Mouse (Mus musculus) cerebellum, adult 11-12 months (tissue): ENCODE data around the gene Crot.
"Not testable (repeated sequence)": the region's sequence is repeated elsewhere in the genome, so short reads cannot be mapped to it uniquely, and the experiment has no call there.

ENCODE experiments used
- DNase-seq: peaks from one replicate; pipeline ENCODE4 v3.0.0; 2022

Crot gene

DNA sequence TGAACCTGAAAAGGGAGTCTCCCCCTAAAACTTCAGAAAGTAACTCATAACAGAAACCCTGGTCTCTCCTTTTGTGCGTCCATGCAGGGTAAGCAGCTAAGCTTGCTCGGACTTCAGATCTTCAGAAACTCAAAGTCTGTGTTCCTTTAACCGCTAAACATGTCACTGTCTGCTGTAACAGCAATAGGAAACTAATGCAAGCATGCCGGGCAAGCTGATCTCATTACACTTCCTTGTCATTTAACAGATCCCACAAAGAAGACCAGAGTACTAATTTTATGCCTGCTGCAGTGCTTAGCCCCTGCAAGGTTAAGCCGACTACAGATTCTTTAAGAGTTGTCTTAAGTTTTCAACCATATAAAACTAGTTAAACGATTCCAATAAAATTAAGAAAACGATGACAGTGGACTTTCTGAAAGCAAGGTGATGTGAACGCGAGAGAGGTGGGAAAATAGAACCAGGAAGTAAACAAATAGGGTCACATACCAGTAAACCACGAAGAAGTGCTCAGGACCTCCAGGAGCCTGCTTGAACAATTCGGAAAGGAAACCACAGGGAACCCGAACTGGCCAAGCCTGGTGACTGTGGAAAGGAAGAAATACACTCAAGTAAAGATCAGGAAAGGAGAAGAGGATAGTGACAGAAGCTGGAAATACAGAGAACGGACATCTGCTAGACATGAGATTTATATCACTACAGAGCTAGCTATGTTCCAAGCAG, 998 bp downstream of the Crot start:
- DNase-seq: no peak

GRCm38 (mm10) chr5:8991626-8992025, 5.5 kb downstream of the Crot start:
- no peak for DNase-seq

- no peak for DNase-seq
Observed at GRCm38 (mm10) chr5:8990526-8990925, 6.6 kb downstream of the Crot start.

GRCm38 (mm10) chr5:8987925-8988324, 9.2 kb downstream of the Crot start:
- DNase-seq: no peak

- no peak for DNase-seq
Observed at GRCm38 (mm10) chr5:8985470-8985869, 11.7 kb downstream of the Crot start.

GRCm38 (mm10) chr5:8974721-8975120, 22.4 kb downstream of the Crot start:
- DNase-seq: no peak

GRCm38 (mm10) chr5:8972355-8972754, 24.8 kb downstream of the Crot start:
- no peak for DNase-seq

DNA sequence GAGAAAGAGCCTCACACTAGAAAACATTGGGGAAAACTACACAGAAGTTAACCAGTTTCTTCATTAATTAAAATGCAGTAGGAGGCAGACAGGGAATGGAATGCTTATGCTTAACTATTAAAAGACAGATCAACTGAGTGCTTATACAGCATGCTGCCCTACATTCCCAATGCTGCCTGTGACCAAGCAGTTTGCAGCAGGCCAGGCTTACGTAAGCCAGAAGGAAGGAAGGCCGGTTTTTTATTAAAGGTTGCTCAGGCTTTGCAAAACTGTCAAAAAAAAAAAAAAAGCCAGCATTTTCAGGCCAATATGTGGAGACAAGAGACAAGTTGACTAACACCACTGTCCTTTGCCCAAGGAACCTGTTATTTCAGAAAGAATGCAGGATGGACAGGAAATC, 26.4 kb downstream of the Crot start:
- DNase-seq: no peak

DNA sequence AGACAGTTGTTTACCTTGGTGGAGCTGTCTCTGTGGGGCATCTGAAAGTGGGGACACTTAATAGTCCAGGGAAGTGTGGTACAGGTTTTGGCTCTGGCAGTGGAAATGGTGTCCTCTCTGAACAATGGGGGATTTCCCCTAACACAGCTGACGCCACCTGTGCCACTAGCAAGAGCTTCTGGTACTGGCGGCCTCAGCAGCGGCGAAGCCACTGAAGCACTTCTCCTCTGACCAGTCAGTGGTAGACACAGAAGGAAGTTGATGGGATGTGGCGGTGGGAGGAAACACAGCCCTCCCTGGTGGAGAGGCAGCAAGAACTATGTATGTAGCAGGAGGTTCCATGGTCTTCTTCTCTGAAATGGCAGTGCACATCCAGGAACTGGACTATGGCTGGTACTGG, 32.6 kb downstream of the Crot start:
- no peak for DNase-seq

GRCm38 (mm10) chr5:8960534-8960933, 36.6 kb downstream of the Crot start:
- no peak for DNase-seq

- no peak for DNase-seq
Observed at GRCm38 (mm10) chr5:8955544-8955943, 41.6 kb downstream of the Crot start.

DNA sequence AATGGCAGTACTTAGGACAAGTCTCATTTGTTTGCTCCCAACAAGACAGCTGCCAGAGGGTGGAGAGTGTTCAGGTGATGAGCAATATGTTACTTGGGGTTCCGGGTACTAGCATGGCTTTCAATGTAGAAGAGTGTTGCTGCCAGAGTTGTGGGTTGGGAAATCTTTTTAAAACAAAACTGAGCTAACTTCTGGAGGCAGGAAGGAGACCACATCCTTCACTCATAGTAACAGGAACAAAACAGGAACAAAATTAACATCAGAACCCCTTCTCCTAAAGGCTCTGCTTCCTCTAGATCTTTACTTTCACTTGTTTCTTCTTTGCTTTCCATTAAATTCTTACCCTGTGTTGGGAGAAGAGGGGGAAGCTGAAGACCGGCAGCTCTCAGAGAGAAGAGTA, 43.5 kb downstream of the Crot start:
- no peak for DNase-seq

GRCm38 (mm10) chr5:8947423-8948110, 49.6 kb downstream of the Crot start:
- no peak for DNase-seq

DNA sequence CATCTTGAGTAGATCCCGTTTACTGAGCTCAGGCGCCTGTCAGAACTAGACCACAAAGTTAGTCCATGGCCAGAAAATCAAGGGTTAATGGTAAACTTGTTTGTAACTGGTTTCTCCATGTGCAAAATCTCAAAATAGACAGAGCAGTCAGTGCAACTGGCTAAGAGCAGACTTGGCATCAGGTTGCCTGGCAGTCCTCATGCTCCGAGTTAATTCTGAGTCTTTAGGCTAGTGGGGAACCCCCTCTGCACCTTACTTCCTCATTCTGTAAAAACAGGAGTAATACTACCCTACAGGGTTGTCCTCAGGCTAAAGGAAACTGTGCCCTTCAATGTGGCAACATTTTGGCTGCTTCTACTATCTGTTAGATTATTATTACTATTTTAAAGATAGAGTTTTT, 53.3 kb downstream of the Crot start:
- DNase-seq: no peak

DNA sequence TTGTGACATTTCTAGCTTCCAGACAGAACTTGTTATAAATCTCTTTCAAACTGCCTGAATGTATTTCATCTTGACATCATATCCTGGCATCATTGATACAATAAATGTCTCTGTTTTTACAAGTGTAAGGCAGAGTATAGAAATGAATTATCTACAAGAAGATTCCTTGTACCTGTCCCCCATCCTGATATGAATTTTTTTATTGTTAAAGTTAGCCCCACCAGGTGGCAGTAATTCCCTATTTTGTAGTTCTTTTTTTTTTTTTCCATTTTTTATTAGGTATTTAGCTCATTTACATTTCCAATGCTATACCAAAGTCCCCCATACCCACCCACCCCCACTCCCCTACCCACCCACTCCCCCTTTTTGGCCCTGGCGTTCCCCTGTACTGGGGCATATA, 55.9 kb downstream of the Crot start:
- DNase-seq: not testable (repeated sequence)

- no peak for DNase-seq
Observed at GRCm38 (mm10) chr5:8937965-8938364, 59.2 kb downstream of the Crot start.

- DNase-seq: no peak
Observed at GRCm38 (mm10) chr5:8928440-8928839, 68.7 kb downstream of the Crot start.

DNA sequence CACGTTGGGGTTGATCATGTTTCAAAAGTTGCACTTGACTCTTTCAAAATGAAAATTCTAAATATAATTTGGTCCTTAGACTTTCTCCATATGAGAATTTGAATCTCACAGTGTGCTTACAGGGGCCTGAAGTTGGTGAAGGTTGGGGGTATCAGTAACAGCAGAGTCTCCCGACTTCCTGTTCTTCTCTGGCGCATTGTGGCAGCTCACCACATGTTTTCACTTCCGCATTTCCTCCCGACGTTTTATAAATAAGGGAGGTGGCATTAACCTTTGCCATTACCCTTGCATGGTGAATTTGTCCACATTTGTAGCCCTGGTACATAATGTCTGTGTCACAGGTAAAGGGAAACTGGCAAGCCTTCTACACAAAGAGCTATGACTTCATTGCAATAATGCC, 80.1 kb downstream of the Crot start:
- no peak for DNase-seq

GRCm38 (mm10) chr5:8916400-8916799, 80.7 kb downstream of the Crot start:
- DNase-seq: no peak
